Mouse (Mus musculus): ENCODE results near the gene Adcy7. TPM values are rescaled to one million over a fixed set of nuclear protein-coding genes. Genes with fewer than 3 reads are reported as not detected.

Adcy7 gene
- polyA plus RNA-seq, 1 experiment from 2014 or later = 8.3 TPM

Other genes starting within 250 kb of the Adcy7 start
- 39.7 and 42.6 TPM in 2 replicates for gene Cnep1r1, start 153.6 kb upstream of the Adcy7 start, polyA plus RNA-seq (2015; fragmentation: Nextera tagmentation; extraction: Ambion mirVana)
- gene Heatr3, start 134.5 kb upstream of the Adcy7 start, polyA plus RNA-seq (2015; fragmentation: Nextera tagmentation; extraction: Ambion mirVana) = 34.2 and 37.7 TPM in 2 replicates
- gene Tent4b, start 73.2 kb upstream of the Adcy7 start, polyA plus RNA-seq (2015; fragmentation: Nextera tagmentation; extraction: Ambion mirVana) = 7.7 and 8.5 TPM in 2 replicates
- gene Brd7, start 89.8 kb downstream of the Adcy7 start, polyA plus RNA-seq (2015; fragmentation: Nextera tagmentation; extraction: Ambion mirVana) = 37.6 and 58.2 TPM in 2 replicates
- gene Nkd1, start 249.0 kb downstream of the Adcy7 start, polyA plus RNA-seq (2015; fragmentation: Nextera tagmentation; extraction: Ambion mirVana) = 45.8 and 63.0 TPM in 2 replicates